Mouse (Mus musculus) lung, postnatal 4 days (tissue): Measurements from ENCODE around the gene Gm37240.

Experiments used
- DNase-seq, 2 experiments: peaks; one replicate each; pipeline ENCODE4 v3.0.0; 2021

Gm37240 gene

DNA sequence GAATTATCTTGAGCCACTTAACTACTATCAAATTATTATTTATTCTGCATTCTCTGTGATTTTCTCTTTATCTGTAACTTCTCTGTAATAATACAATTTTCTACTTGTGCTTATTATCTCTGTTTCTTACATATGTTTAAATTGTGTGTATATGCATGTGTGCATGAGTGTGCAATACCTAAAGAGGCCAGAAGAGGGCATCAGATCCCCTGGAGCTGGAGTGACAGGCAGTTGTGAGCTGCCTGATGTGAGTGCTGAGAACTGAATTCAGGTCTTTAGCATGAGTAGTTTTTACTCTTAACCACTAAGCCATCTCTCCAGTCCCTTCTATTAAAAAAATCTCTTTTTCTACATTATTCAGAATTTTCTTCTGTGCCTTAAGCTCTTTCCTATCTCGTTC lies 406.7 kb downstream of the Gm37240 start:
- DNase-seq = no peak

GRCm38 (mm10) chr3:85478731-85479130 lies 408.6 kb downstream of the Gm37240 start:
- no peak for DNase-seq

DNA sequence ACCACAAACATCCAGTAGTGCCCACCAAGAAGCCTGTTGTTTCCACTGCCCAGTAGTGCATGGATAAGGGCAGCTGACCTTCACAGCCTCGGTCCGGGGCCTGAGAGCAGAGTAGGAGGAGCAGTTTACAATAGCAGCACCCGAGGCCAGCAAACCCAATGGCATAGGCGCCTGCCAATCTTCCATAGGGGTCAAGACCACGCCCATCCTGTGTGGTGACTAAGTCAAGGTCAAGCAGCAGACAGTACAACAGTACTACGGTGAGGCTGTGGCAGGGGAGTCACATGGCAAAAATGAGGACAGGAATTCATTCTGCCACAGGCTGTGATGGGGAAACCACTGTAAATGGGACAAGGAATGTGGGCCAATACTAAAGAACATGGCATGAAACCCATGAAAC lies 417.6 kb downstream of the Gm37240 start:
- no peak for DNase-seq

DNA sequence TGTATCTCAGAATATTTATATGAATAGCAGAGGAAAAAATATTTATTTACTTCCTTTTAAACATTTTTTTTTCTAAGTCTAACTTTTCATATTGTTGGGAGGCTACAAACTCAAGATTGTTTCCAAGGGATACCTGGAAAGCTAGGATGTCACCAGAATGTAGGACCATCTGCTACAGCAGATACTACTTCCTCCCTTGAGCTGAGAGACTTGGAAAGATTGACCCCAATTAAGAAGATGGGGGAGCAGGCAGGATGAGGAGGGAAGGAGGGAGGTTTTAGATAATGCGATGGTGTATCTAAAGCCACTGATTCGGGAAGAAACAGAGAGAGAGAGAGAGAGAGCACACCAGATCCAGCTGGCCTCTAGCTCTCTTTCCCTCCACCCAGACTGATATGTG lies 418.3 kb downstream of the Gm37240 start:
- DNase-seq = no peak

DNA sequence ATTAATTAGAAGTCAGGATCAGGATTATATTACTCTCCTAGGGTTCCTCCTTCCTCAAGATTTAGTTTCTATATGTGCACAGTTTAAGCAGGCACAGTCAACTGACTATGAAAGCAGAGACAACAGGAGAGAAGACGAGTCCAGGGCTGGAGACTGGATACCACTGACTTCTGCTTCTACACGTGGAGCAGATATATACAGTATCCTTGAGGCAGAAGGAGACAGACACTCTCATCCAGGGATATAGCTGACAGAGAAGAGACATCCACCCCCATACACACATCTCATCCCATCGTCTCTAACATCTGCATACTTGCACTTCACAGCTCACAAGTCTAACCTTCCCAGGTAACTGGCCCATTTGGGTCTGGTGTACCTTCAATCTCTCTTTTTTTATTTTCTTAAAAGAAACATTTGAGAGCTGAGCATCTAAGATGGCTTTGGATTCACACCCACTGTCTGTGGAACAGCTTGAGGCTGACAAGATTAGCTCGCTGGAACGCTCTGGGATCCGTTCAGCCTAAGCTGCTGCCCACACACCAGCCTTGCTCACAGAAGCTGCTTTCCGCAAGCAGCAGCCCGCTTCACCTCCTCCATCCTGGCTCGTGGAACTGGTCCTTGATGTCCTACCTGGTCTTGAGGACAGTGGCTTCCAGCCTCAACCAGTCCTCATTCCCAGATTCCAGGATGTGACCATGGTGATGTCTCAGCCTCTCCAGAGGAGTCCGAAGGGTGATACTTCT lies 421.9 kb downstream of the Gm37240 start:
- DNase-seq = no peak

GRCm38 (mm10) chr3:85460021-85460420 lies 427.3 kb downstream of the Gm37240 start:
- no peak for DNase-seq

- DNase-seq = no peak
Observed at GRCm38 (mm10) chr3:85456983-85457382, 430.3 kb downstream of the Gm37240 start.

DNA sequence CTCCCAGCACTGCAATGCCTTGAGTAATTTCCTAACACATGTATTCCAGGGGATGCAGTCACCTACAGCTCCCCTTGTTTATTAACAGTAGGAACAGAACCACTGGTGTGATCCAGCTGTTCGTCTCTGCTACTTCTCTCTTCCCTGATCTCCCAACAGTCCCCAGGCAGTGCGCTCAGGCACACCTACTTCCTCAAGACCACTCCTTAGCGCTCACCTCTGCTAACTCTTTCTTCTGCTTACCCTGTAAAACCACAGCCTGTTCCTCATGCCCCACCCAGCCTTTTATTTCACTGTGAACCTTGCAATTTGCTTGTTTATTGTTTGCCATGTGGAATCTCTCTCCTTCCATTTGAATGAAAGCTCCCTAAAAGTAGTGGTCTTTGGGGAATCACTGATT lies 431.9 kb downstream of the Gm37240 start:
- no peak for DNase-seq

DNA sequence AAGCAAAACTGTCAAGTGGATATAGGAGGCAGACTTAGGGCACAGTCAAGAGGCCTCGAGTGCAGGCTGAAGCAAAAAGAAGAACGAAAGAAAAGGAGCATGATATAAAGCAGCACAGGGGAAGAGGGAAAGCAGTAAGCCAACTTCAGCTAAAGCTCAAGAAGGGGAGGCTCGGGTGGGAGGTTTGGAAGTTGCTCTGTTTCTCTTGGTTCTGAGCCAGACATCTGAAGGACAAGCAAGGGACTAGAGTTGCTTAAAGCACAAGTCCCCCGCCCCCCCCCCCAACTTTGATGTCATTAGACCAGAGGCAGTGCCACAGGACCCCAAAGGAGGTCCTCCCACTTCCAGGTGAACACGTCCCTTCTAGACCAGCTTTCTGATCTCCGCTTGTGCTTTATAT lies 433.3 kb downstream of the Gm37240 start:
- no peak for DNase-seq

GRCm38 (mm10) chr3:85449461-85449860 lies 437.9 kb downstream of the Gm37240 start:
- DNase-seq = no peak

DNA sequence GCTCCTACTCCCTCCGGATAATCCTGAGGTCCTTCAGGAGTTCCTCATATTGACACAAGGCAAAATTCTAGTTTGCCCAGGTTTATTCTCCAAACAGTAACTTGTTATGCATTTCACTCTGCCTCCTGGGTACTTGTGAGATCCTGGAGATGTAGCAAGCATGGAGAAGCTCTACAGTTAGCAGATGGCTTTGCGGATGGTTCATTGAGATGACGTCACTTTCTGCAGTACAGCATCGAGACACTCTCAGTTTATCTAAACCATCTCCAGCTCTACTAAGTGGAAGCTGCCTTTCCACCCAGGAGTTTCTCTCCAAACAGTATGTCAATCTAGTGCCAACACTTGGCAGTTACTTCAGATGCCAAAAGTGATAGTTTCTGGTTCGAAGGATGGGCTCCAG lies 444.5 kb downstream of the Gm37240 start:
- DNase-seq = peak in 1 of 2 experiments; percentile 2

GRCm38 (mm10) chr3:85442261-85442660 lies 445.1 kb downstream of the Gm37240 start:
- DNase-seq = peak in 1 of 2 experiments; percentile 3

DNA sequence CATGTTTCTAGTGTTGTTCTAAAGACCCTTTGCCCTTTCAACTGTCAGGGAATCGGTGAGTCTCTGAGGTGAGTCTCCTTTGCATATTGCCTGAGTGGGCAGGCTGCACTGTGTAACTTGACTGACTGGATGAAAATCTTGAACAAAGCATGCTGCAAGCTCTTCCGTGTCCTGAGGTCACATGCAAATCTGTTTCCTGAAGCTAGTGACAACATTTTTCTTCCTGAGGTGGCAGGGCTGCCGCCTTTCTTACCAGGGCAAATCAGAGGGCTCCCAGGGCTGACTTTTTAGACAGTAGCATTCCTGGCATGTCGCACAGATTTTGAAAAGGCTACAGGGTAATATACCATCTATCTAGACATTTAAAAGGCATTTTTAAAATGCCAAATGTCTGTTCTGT lies 451.9 kb downstream of the Gm37240 start:
- no peak for DNase-seq

DNA sequence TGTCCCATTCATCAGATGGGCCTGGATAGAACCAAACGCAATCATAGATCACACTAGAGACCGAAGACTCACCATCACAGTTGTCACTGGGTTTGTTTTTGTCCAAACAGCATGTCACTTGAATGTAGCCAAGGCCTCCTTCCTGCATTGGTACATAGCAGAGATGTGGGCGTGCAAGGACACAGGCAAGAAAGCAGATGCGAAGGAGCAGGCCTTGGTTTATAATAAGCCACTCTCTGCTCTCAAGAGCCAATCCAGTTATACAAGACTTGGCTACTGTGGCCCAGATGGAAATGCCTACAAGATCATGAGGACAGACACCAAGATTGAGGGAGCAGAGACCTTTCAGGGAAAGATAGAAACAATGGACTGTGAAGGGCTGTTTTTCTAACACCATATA lies 456.1 kb downstream of the Gm37240 start:
- DNase-seq = no peak

- DNase-seq = no peak
Observed at GRCm38 (mm10) chr3:85423376-85423997, 463.8 kb downstream of the Gm37240 start.

DNA sequence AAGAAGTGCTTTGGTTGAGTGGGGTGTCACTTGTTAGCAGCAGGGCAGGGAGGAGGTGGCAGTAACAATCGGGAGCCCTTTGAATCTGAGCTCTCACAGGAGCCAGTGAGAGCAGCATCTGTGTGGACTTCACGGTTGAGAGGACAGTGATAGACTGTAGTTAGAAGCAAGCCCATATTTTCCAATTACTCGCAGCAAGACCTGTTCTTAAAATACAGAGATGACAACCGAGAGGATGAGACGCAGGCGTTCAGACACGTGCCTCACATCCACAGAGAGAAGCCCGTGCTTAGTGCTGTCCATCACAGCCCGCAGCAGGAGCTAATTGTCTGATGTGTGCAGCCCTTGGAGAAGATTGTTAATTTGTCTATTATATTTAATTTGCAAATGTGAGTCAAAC lies 465.9 kb downstream of the Gm37240 start:
- DNase-seq = no peak

DNA sequence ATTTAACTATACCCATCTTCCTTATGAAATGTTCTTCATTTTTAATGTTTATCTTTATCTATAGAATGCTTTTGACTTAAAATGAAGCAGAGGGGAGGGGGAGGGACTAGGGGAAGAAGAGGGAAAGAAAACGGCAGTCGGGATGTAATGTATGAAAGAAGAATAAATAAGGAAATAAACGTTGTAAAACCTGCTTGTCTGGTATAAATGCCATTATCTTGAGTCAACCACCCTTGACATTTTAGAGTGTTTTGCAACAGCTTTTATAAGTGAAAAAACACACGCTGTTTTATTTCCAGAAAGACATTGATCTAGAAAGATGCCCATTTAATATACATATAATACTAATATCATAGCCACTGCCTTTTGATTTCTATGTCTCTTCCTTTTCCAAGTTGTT lies 469.7 kb downstream of the Gm37240 start:
- no peak for DNase-seq

DNA sequence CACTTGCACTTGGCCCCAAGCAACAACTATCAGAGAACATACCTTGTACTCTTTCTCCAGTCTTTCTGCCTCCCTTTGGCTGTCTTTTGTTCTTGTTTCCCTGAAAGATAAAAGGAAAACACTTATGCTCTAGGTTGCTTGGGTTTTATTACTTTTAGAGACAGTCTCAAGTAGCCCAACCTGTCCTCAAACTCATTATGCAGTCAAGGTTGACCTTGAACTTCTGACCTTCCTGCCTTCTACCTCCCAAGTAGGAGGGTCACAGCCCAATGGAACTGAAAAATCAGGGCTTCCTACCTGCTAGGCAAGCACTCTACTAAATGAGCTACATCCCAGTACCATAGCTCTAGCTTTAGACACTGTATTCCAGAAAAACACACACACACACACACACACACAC lies 488.5 kb downstream of the Gm37240 start:
- no peak for DNase-seq

DNA sequence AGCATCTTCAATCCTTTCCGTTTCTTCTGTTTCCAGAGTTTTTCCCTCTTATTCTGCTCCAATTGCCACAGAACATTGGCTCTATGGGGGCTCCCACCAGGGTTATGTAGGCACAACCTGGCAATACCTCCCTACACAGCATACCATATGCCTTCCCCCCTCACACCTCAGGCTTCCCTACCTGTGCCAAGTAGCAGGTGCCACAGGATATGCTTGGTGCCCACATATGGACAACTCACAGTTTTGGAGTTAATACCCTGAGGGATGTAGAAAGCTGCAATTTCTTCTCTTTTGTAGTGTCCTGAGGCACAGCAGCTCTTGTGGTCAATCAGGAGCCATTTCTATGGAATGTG lies 488.9 kb downstream of the Gm37240 start:
- no peak for DNase-seq

- no peak for DNase-seq
Observed at GRCm38 (mm10) chr3:85397816-85398482, 489.4 kb downstream of the Gm37240 start.

- no peak for DNase-seq
Observed at GRCm38 (mm10) chr3:85393395-85393794, 493.9 kb downstream of the Gm37240 start.

GRCm38 (mm10) chr3:85391756-85392155 lies 495.6 kb downstream of the Gm37240 start:
- no peak for DNase-seq

DNA sequence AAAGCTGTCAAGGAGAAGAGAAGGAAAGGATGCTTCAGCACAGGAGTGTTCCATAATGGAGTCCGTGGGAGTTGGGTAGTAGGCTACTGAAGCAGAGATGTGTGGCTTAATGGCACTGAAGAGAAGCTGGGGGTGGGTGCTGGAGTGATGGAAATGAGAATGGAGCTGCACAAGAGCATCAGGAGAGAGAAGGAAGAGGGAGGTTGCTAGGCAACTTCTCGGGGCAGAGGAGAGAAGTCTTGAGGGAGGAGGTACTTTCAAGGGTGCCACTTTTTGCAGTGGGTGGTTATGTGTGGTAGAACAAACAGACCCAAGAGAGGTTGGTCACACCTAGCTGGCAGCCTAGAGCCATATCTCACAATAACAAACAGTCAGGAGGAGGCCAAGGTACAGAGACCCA lies 496.2 kb downstream of the Gm37240 start:
- DNase-seq = no peak

DNA sequence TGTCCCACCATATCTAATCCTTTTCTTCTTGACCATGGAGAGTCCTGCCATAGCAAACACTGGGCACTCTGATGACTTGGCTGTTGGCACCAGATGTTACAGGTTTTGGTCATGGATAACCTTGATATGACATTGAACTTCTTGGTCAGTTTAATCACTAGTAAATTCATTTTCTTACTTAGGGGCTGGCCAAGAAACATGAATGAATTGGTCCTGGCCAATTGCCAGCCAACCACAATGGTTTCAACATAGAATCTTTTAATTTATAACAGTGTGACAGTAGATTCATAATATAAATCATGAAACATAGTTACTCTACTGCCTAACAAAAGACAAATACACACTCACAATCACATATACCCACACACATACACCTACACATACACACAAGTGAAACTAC lies 501.9 kb downstream of the Gm37240 start:
- DNase-seq = no peak
